Comparison of ENCODE assay signal across 10 mouse cellular contexts in genomic region chr3:123160792-123161191, GRCm38 (mm10).
A peak's percentile ranks its signal among the peaks of the same experiment; 100 is the strongest.
DNase-seq lines count a peak whose midpoint lies in the region; ATAC-seq lines count a peak whose summit lies in the region.
"Had no signal": no experiment of that assay in that cellular context is flagged by ENCODE, and none has a peak within 500 bp of the region (broad histone marks: within the 10 kb centered on the region; RNA-seq: fewer than 3 reads in every experiment).

No protein-coding gene starts in this region.

- H3K9me3 ChIP-seq in forebrain, embryonic 16.5 days (ENCODE audit: control insufficient read depth, low read length), result no peaks in the 10 kb centered on the region
- H3K9me3 ChIP-seq in forebrain, embryonic 12.5 days, result no peaks in the 10 kb centered on the region
- H3K9me3 ChIP-seq in liver, embryonic 12.5 days (replicated peaks), result no peaks in the 10 kb centered on the region
- H3K9me3 ChIP-seq: heart, embryonic 13.5 days; megakaryocyte, embryonic 14.5 days had no signal

- H3K27ac ChIP-seq in forebrain, embryonic 16.5 days (ENCODE audit: low read length), result no peak overlapping the region
- H3K27ac ChIP-seq in forebrain, embryonic 12.5 days, result no peak overlapping the region
- H3K27ac ChIP-seq in liver, embryonic 12.5 days, result no peak overlapping the region

- no peak overlapping the region for H3K4me3 ChIP-seq in forebrain, embryonic 16.5 days (replicated peaks; ENCODE audit: low read length)
- H3K4me3 ChIP-seq in forebrain, embryonic 12.5 days (replicated peaks), result no peak overlapping the region
- no peak overlapping the region for H3K4me3 ChIP-seq in liver, embryonic 12.5 days
- H3K4me3 ChIP-seq: heart, embryonic 13.5 days; megakaryocyte, embryonic 14.5 days had no signal

- 0 out of 2 replicates have a peak, but pooled peaks have one; percentile 47 for ATAC-seq in forebrain, embryonic 16.5 days
- no peak for ATAC-seq in forebrain, embryonic 12.5 days (ENCODE audit: low FRiP score)
- ATAC-seq in liver, embryonic 12.5 days, result no peak
- peak; percentile 50; the same call in 1 of the 2 replicates for ATAC-seq in megakaryocyte-erythroid progenitor cell, adult 5-6 weeks (replicated peaks; ENCODE audit: low FRiP score, low TSS enrichment, poor library complexity, severe bottlenecking)

- DNase-seq in liver, result peak; percentile 41
- DNase-seq in T-cell, adult 2 months (ENCODE audit: low spot score), result peak; percentile 18
- peak; percentile 51 for DNase-seq in forelimb bud, embryonic 11.5 days (ENCODE audit: low read depth, low spot score)
- no peak for DNase-seq in frontal cortex, postnatal 25 days (ENCODE audit: low spot score in 2 of 2)

- WGBS in forebrain, embryonic 16.5 days, result 11% methylated on average over 4 of the region's 4 CpGs
- 18% methylated on average over 4 of the region's 4 CpGs for WGBS in forebrain, embryonic 12.5 days
- 12% methylated on average over 4 of the region's 4 CpGs for WGBS in liver, embryonic 12.5 days (ENCODE audit: insufficient replicate concordance)

- H3K4me1 ChIP-seq in forebrain, embryonic 16.5 days (replicated peaks; ENCODE audit: control insufficient read depth, insufficient read depth, low read length), result no peaks in the 10 kb centered on the region
- H3K4me1 ChIP-seq in forebrain, embryonic 12.5 days, result 0 out of 2 replicates have a peak, but pooled peaks cover 2% of the 10 kb centered on the region
- no peaks in the 10 kb centered on the region for H3K4me1 ChIP-seq in liver, embryonic 12.5 days

- H3K4me2 ChIP-seq in forebrain, embryonic 16.5 days (ENCODE audit: low read length), result no peak overlapping the region
- no peak overlapping the region for H3K4me2 ChIP-seq in forebrain, embryonic 12.5 days
- no peak overlapping the region for H3K4me2 ChIP-seq in liver, embryonic 12.5 days
- H3K4me2 ChIP-seq: heart, embryonic 13.5 days had no signal

- H3K36me3 ChIP-seq in forebrain, embryonic 16.5 days (ENCODE audit: control insufficient read depth, insufficient read depth), result no peaks in the 10 kb centered on the region
- H3K36me3 ChIP-seq in forebrain, embryonic 12.5 days (replicated peaks), result no peaks in the 10 kb centered on the region
- no peaks in the 10 kb centered on the region for H3K36me3 ChIP-seq in liver, embryonic 12.5 days
- H3K36me3 ChIP-seq: heart, embryonic 13.5 days had no signal

- H3K27me3 ChIP-seq in forebrain, embryonic 16.5 days (replicated peaks; ENCODE audit: control insufficient read depth, insufficient read depth, low read length), result no peaks in the 10 kb centered on the region
- H3K27me3 ChIP-seq in forebrain, embryonic 12.5 days, result no peaks in the 10 kb centered on the region
- no peaks in the 10 kb centered on the region for H3K27me3 ChIP-seq in liver, embryonic 12.5 days (replicated peaks)
- H3K27me3 ChIP-seq: heart, embryonic 13.5 days had no signal

- H3K9ac ChIP-seq in forebrain, embryonic 16.5 days (replicated peaks; ENCODE audit: low read depth, low read length), result no peak overlapping the region
- no peak overlapping the region for H3K9ac ChIP-seq in forebrain, embryonic 12.5 days
- H3K9ac ChIP-seq in liver, embryonic 12.5 days, result no peak overlapping the region

Comparison
In these comparisons a context has a peak if more than half of its experiments do, and no peak if none do; other contexts are left out.
1. ATAC-seq: peak in forebrain, embryonic 16.5 days (single experiment) and megakaryocyte-erythroid progenitor cell, adult 5-6 weeks (single experiment); none in forebrain, embryonic 12.5 days (single experiment) and liver, embryonic 12.5 days (single experiment).
2. DNase-seq: peak in liver (single experiment), T-cell, adult 2 months (single experiment) and forelimb bud, embryonic 11.5 days (single experiment); none in frontal cortex, postnatal 25 days (0 of 2).